Mouse (Mus musculus) stomach, embryonic 15.5 days (tissue): ENCODE measurements around the gene Macrod2. TPM values are rescaled to one million over a fixed set of nuclear protein-coding genes. Genes with fewer than 3 reads are reported as not detected.

Experiments
- ATAC-seq: fragments of 200-750 bp; cut with Nextera tagmentation; 2 replicates; pipeline ENCODE4 v1.8.0; 2017; ENCODE audit warnings: low read depth, moderate number of reproducible peaks, moderate TSS enrichment; ENCODE audit not compliant: insufficient read depth, low FRiP score
- H3K27ac ChIP-seq: fragments of 300-500 bp; sonication (generic); 2 replicates; pipeline ENCODE4 v1.5.1; 2015; ENCODE audit warnings: mild to moderate bottlenecking, inconsistent platforms
- H3K27me3 ChIP-seq: fragments of 300-500 bp; sonication (generic); replicated peaks from 2 replicates; pipeline ENCODE4 v1.6.1; 2015; ENCODE audit warnings: inconsistent platforms
- H3K36me3 ChIP-seq: fragments of 300-500 bp; sonication (generic); 2 replicates; pipeline ENCODE4 v1.6.1; 2015; ENCODE audit warnings: inconsistent platforms
- H3K4me1 ChIP-seq: fragments of 300-500 bp; sonication (generic); 2 replicates; pipeline ENCODE4 v1.6.1; 2015; ENCODE audit warnings: inconsistent platforms
- H3K4me2 ChIP-seq: fragments of 300-500 bp; sonication (generic); 2 replicates; pipeline ENCODE4 v1.6.1; 2015; ENCODE audit warnings: mild to moderate bottlenecking, inconsistent platforms
- H3K4me3 ChIP-seq: fragments of 300-500 bp; sonication (generic); replicated peaks from 2 replicates; pipeline ENCODE4 v1.5.1; 2015; ENCODE audit warnings: inconsistent platforms
- H3K9ac ChIP-seq: fragments of 300-500 bp; sonication (generic); 2 replicates; pipeline ENCODE4 v1.6.1; 2015; ENCODE audit warnings: inconsistent platforms
- H3K9me3 ChIP-seq: fragments of 300-500 bp; sonication (generic); 2 replicates; pipeline ENCODE4 v1.6.1; 2016; ENCODE audit warnings: inconsistent platforms
- WGBS: fragments of 180-500 bp; shearing (Covaris S2); methylation state at CpG from one replicate; pipeline ENCODE4 v1.1.7; 2015; 5-methylcytosine and 5-hydroxymethylcytosine counted together
- polyA plus RNA-seq: library from polyadenylated mRNA; unstranded; fragments of >200 nt; fragmentation: Nextera tagmentation; extraction: Ambion mirVana; gene quantifications from 2 replicates; pipeline ENCODE4 v1.2.1, GENCODE M21; 2015

Macrod2 gene
- polyA plus RNA-seq, 1 experiment from 2014 or later = 40.8 TPM

DNA sequence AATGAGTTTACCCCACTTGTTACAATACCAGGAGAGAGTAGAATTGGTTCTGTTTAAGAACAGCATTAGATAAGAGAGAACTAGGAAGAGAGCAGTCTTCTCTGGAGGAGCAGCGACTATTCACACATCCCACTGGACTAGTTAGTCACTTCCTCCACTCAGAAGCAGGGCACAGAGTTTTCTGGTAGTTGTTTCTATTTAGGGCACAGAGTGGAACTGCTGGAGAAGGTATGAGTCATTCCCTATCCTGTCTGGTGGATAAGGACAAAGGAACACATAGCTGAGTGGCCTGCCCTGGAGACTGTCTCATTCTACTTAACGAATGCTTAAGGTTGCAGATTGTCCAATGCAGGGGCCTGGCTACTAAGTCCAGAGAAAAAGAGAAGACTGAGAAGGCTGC, 1192.2 kb downstream of the Macrod2 start:
- Histone ChIP-seq H3K9ac (no peak overlapping the region), H3K4me2 (no peak overlapping the region), H3K27ac (no peak overlapping the region), H3K9me3 (no peaks in the 10 kb centered on the region), H3K36me3 (no peaks in the 10 kb centered on the region), H3K4me3 (no peak overlapping the region), H3K27me3 (no peaks in the 10 kb centered on the region), H3K4me1 (no peaks in the 10 kb centered on the region)
- no peak for ATAC-seq
- WGBS = 78% methylated on average over 2 of the region's 2 CpGs

DNA sequence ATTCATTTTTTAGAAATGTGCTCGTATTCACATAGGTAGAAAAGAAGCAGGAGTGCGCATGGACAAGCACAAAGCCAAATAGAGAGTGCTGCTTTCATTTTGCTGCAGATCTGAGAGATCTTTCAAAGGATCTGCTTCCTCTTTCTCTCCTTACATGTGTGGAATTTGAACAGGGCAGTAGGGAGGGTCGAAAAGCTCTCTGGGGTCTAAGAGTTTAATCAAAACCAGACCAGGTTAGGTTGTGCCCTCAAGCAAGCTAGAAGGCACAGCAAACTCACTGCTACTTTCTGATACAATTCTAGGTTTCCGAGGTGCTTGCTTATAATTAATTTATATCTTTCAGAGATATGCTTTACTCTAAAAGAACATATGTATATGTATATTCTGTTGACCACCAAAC, 1196.2 kb downstream of the Macrod2 start:
- no peak overlapping the region for H3K27ac ChIP-seq
- WGBS = 59% methylated on average over 4 of the region's 4 CpGs
- H3K27me3 ChIP-seq = no peaks in the 10 kb centered on the region
- no peaks in the 10 kb centered on the region for H3K4me1 ChIP-seq
- no peak overlapping the region for H3K4me2 ChIP-seq
- ATAC-seq = no peak
- H3K4me3 ChIP-seq = no peak overlapping the region
- no peaks in the 10 kb centered on the region for H3K36me3 ChIP-seq
- no peaks in the 10 kb centered on the region for H3K9me3 ChIP-seq
- no peak overlapping the region for H3K9ac ChIP-seq

DNA sequence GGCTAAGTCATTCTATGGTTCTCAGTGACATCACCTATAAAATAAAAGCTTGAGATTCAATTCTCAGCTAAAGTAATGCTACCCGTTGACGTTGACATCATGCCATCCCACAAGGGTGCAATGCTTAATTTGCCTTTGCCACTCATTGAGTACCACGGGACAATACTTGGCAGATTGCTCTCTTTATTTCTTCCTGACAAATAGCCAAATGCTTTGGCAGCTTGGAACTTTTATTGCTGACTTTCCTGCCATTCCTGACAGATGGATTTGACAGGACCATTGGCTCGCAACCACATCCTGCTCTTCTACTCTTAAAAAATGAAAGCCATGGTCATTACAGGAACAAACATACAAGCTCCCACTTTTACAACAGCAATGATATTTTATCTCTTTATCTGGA, 1199.7 kb downstream of the Macrod2 start:
- Histone ChIP-seq H3K4me2 (no peak overlapping the region), H3K27me3 (no peaks in the 10 kb centered on the region), H3K4me1 (no peaks in the 10 kb centered on the region), H3K36me3 (no peaks in the 10 kb centered on the region), H3K4me3 (no peak overlapping the region), H3K9ac (no peak overlapping the region), H3K27ac (no peak overlapping the region), H3K9me3 (no peaks in the 10 kb centered on the region)
- 72% methylated on average over 4 of the region's 4 CpGs for WGBS
- ATAC-seq = no peak

DNA sequence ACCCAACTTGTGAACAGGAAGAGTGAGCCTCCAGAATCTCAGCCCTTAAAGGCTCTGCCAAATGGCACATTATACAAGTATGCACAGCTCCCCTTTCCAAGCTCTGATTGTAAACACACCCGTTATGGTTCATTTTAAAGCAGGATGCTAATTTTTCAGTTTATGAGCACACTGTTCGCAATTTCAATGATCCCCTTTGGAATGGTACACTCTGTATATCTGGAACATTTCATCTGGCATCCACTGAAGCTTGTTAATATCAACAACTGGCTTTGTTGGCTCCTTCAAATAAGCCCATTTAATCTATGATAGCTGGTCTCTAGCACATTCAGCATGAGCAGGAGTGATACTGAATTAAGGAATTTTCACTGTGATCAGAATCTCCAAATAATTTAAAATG, 1222.6 kb downstream of the Macrod2 start:
- no peak for ATAC-seq
- Histone ChIP-seq H3K27ac (no peak overlapping the region), H3K27me3 (no peaks in the 10 kb centered on the region), H3K4me3 (no peak overlapping the region), H3K9ac (no peak overlapping the region), H3K4me1 (no peaks in the 10 kb centered on the region), H3K36me3 (no peaks in the 10 kb centered on the region), H3K9me3 (no peaks in the 10 kb centered on the region), H3K4me2 (no peak overlapping the region)
- WGBS = 45% methylated on average over 2 of the region's 2 CpGs

DNA sequence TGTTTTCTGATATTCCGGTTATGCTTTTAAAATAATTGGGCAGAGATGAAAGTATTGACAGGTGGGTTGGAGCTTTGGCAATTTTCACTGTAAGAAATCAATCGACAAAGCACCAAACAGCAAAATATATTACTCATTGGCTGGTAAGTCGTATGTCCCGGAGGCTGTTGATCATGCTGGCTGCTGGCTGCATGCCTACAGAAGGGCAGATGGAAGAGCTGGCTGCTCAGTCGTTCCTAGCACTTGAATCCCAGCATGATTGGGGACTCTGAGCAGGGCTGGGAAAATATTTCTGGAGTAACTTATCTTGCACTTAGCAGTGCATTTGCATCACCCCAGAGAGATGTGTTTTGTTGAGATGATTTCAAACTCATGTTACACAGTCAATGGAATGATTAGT, 1223.1 kb downstream of the Macrod2 start:
- H3K4me3 ChIP-seq = no peak overlapping the region
- 64% methylated on average over 5 of the region's 5 CpGs for WGBS
- no peaks in the 10 kb centered on the region for H3K4me1 ChIP-seq
- no peaks in the 10 kb centered on the region for H3K36me3 ChIP-seq
- ATAC-seq = no peak
- H3K27me3 ChIP-seq = no peaks in the 10 kb centered on the region
- no peaks in the 10 kb centered on the region for H3K9me3 ChIP-seq
- H3K4me2 ChIP-seq = no peak overlapping the region
- H3K9ac ChIP-seq = no peak overlapping the region
- no peak overlapping the region for H3K27ac ChIP-seq

DNA sequence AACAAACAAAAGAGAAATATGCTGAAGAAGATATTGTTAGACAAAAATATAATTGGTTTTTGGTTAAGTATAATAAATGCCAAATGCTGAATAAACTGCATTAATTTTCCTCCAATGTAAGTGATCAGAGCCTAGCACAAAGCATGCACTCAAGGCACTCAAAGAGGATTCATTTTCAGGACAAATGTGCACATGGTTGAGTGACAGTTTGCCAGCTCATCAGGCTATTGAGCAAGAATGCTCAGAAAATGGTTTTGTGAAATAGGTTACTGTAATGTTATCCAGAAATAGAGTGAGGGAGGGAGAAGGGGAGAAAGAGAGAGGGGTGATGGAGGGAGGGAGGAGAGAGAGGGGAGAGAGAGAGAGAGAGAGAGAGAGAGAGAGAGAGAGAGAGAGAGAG, 1268.9 kb downstream of the Macrod2 start:
- Histone ChIP-seq H3K27ac (no peak overlapping the region), H3K36me3 (no peaks in the 10 kb centered on the region), H3K27me3 (no peaks in the 10 kb centered on the region), H3K9ac (no peak overlapping the region), H3K4me3 (no peak overlapping the region), H3K9me3 (no peaks in the 10 kb centered on the region), H3K4me2 (no peak overlapping the region), H3K4me1 (no peaks in the 10 kb centered on the region)
- ATAC-seq = no peak

DNA sequence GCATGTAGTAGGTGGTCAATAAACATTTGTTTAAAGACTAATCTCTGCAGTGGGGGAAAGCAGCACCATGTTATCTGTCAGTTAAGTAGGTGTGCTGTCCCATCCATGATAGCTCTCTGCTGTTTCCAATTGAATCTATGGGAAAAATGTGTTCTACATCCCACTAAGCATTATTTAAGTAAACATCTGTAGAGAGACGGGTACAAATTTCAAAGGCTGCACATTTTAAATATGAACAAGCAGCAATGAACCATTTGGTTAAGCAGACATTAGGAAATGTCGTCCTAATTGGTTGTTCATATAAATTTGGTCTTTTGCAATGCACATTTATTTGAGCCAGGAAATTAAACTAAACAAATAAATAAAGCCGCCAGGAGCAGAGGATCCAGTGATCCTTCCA, 1277.7 kb downstream of the Macrod2 start:
- Histone ChIP-seq H3K27me3 (no peaks in the 10 kb centered on the region), H3K4me1 (no peaks in the 10 kb centered on the region), H3K9ac (no peak overlapping the region), H3K9me3 (no peaks in the 10 kb centered on the region), H3K36me3 (no peaks in the 10 kb centered on the region), H3K4me2 (no peak overlapping the region), H3K4me3 (no peak overlapping the region), H3K27ac (no peak overlapping the region)
- 67% methylated on average over 3 of the region's 3 CpGs for WGBS
- ATAC-seq = no peak

DNA sequence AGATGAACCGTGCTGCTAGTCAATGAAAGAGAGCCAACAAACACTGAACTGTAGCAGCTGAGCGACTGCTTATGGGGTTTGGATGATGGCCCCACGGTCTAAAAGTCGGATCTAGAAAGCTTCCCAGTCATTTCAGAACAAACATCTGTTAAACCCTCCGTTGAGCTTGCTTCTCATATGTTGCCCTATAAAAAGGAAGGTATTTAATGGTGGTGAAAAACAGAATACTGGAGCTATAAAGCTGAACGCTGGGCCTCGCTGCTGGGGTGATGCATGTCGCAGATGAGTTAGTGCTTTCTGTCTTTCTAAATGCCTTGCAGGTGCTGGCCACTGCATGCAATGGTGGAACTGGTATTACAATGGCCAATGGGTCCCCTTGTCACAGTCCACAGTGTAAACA, 1278.3 kb downstream of the Macrod2 start:
- H3K27me3 ChIP-seq = no peaks in the 10 kb centered on the region
- H3K4me1 ChIP-seq = no peaks in the 10 kb centered on the region
- no peak overlapping the region for H3K9ac ChIP-seq
- H3K4me3 ChIP-seq = no peak overlapping the region
- H3K36me3 ChIP-seq = no peaks in the 10 kb centered on the region
- H3K27ac ChIP-seq = no peak overlapping the region
- H3K9me3 ChIP-seq = no peaks in the 10 kb centered on the region
- ATAC-seq = no peak
- H3K4me2 ChIP-seq = no peak overlapping the region
- 77% methylated on average over 8 of the region's 8 CpGs for WGBS

DNA sequence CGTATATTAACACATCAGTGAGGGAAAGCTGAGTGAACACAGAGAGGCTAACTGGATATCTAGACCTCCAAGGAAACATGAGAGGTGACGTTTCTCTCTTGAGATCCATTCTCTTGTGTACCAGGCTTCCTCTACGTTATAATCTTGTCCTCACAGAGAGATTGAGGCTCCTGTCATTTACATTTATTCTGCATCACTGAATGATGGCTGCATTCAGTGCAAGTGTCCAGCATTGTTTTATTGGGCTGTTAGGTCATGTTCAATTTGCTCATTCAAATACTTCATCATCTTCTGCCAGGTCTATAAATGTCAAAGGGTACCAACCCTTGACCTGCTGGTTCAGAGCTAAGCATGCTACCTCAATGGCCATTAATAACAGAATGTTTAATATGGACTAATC, 1302.4 kb downstream of the Macrod2 start:
- Histone ChIP-seq H3K4me1 (no peaks in the 10 kb centered on the region), H3K27ac (no peak overlapping the region), H3K9me3 (no peaks in the 10 kb centered on the region), H3K4me2 (no peak overlapping the region), H3K9ac (no peak overlapping the region), H3K27me3 (no peaks in the 10 kb centered on the region), H3K36me3 (no peaks in the 10 kb centered on the region), H3K4me3 (no peak overlapping the region)
- ATAC-seq = no peak
- 80% methylated on average over 3 of the region's 3 CpGs for WGBS

DNA sequence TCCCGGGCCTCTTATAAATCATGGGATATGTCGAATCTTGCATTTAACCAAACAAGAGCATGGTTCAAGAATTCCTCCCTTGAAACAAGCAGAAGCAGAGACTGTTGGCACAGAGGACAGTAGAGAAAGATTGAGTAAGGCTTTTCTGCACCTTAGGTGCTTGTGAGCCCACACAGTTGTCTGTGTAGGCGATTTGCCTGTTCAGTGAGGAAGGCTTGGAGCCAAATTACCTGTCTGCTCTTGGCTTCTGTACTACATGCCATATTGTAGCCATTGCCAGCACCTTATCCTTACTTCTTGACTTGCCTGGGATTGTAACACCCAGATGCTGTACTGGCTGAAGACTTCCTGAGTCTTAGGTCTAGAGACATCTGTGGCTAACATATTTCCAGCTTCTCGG, 1303.2 kb downstream of the Macrod2 start:
- Histone ChIP-seq H3K36me3 (no peaks in the 10 kb centered on the region), H3K27ac (no peak overlapping the region), H3K4me3 (no peak overlapping the region), H3K9me3 (no peaks in the 10 kb centered on the region), H3K9ac (no peak overlapping the region), H3K4me2 (no peak overlapping the region), H3K4me1 (no peaks in the 10 kb centered on the region), H3K27me3 (no peaks in the 10 kb centered on the region)
- 78% methylated on average over 4 of the region's 4 CpGs for WGBS
- no peak for ATAC-seq

DNA sequence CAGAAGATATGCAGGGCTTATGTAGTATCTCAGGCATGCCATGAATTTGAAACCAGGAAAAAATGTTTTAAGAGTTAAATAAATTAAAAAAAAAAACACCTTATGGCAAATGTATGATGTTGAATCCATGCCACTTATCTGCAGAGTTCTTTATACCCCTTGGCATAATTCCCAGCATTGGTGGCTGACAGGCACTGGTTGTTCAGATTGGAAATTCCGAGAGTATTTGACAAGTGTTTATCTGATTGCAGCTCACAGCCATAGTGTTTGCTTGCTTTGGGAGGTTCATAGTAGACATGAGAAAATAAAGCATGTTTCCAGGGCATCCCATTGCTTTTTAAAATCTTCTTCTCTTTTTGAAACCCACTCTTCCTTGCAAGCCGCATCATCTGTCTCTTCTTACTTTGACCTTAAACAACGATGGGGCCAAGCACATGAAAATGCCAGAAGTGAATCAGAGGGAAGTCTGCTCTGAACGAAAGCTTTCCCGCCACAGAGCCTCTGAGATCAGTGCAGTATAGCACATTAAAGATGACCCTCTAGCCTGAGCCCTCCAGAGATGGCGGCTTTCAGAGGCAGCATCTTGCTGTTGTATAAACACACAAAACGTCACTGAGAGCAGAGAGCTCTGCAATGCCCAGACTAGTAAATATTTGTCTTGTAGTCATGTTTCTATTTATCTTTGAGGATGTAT, 1305.8 kb downstream of the Macrod2 start:
- H3K27me3 ChIP-seq = no peaks in the 10 kb centered on the region
- H3K36me3 ChIP-seq = no peaks in the 10 kb centered on the region
- no peaks in the 10 kb centered on the region for H3K4me1 ChIP-seq
- H3K9ac ChIP-seq = no peak overlapping the region
- no peaks in the 10 kb centered on the region for H3K9me3 ChIP-seq
- no peak overlapping the region for H3K27ac ChIP-seq
- WGBS = 22% methylated on average over 7 of the region's 7 CpGs
- H3K4me3 ChIP-seq = no peak overlapping the region
- ATAC-seq = no peak
- no peak overlapping the region for H3K4me2 ChIP-seq

DNA sequence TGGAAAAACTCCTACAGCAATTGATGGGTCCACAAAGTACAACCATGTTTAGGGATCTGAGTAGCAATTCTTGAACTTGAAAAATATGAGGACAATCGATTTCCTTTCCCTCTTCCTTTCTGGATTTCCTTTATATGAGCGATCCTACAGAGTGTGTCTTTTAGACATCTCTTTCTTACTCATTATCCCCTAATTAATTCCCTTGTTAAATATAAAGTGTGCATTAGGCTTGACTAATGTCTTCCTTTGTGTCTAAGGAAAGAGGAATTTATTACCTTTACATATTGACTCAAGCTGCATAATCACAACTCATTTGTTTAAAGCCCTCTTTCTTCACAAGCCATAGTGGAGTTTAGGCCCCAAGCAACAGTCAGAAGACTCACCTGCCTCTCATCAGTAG, 1316.7 kb downstream of the Macrod2 start:
- Histone ChIP-seq H3K4me3 (no peak overlapping the region), H3K27me3 (no peaks in the 10 kb centered on the region), H3K4me2 (no peak overlapping the region), H3K9me3 (no peaks in the 10 kb centered on the region), H3K9ac (no peak overlapping the region), H3K27ac (no peak overlapping the region), H3K4me1 (no peaks in the 10 kb centered on the region), H3K36me3 (no peaks in the 10 kb centered on the region)
- no peak for ATAC-seq
- WGBS = 80% methylated on average over 2 of the region's 2 CpGs

DNA sequence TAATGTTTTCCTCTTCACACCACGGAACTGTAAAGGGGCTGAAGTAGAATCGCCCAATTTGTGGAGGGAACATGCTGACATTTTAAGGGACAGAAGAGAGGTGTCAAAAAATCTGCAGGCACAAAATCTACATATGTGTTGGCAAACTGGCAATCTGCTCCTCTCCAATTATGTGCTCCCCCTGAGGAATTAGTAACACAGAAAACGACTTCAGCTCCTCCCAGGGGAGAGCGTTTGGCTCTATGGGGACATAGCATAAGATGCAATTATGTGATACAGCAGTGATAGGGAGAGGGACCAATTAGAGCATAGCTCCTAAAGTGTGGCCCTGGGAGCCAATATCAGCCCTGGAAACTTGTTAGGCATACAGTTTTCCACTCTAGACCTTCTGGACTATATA, 1317.2 kb downstream of the Macrod2 start:
- Histone ChIP-seq H3K27ac (no peak overlapping the region), H3K4me3 (no peak overlapping the region), H3K36me3 (no peaks in the 10 kb centered on the region), H3K4me1 (no peaks in the 10 kb centered on the region), H3K9ac (no peak overlapping the region), H3K27me3 (no peaks in the 10 kb centered on the region), H3K4me2 (no peak overlapping the region), H3K9me3 (no peaks in the 10 kb centered on the region)
- ATAC-seq = no peak
- 81% methylated on average over 4 of the region's 4 CpGs for WGBS
